Mouse (Mus musculus): ENCODE measurements around the gene Slc7a11. TPM values are rescaled to one million over a fixed set of nuclear protein-coding genes. Genes with fewer than 3 reads are reported as not detected.

Gene Slc7a11
- polyA plus RNA-seq, 1 experiment: 0.99 TPM

DNA sequence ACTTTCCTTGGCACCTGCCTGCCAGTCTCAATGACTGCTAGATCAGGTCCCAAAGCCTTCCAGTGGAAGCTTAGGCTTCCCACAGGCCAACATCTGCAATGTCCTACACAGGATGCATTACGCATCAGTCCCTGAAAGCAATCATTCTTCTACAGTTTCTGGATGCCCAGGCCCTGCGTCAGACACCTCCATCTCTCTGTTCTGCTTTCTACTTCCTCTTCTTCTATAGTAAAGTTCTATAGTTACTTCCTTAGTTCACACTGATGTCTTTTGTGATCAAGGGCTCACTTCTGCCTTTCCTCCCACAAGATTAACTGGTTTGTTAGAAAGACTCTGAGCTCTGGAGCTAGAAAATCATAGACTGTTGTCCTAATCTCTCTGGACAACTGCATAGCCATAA, 36.6 kb downstream of the Slc7a11 start:
- no peak for TF ChIP-seq POLR2A (IDR thresholded peaks at IDR 0.05; ENCODE audit: low read depth, low read length)
- Histone ChIP-seq H3K27ac (ENCODE audit: insufficient read depth, low read length) (no peak overlapping the region), H3K36me3 (ENCODE audit: control insufficient read depth, insufficient read depth, low read length) (no peaks in the 10 kb centered on the region), H3K4me1 (ENCODE audit: control insufficient read depth, insufficient read depth, insufficient read length) (no peaks in the 10 kb centered on the region), H3K4me3 (ENCODE audit: extremely low read depth, insufficient read depth, insufficient read length) (no peak overlapping the region), H3K27me3 (ENCODE audit: control insufficient read depth, insufficient read depth, low read length) (no peaks in the 10 kb centered on the region)
- DNase-seq (ENCODE audit: low read depth in 1 of 2, low spot score in 2 of 2): peak; percentile 6 to 15
- 26% methylated on average over 2 of the region's 2 CpGs for WGBS

DNA sequence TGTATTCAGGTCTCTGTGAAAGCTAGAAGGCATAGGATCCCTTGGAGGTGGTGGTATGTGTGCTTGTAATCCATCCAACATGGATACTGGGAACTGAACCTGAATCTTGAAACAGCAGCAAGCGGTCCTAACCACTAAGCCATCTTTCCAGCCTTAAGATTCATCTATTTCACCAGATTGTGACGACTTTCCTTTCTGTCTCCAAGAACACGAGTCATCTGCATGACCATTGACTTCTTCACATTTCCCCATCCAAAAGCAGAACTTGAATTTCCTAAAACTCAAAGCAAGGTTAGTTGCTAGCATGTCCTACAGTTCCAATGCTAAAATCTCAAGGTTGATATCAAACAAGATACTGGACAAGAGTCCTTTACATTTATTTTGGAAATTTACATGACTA, 37.5 kb downstream of the Slc7a11 start:
- H3K36me3 ChIP-seq (ENCODE audit: control insufficient read depth, insufficient read depth, low read length): no peaks in the 10 kb centered on the region
- TF ChIP-seq POLR2A (IDR thresholded peaks at IDR 0.05; ENCODE audit: low read depth, low read length): no peak
- no peak for TF ChIP-seq CTCF (IDR thresholded peaks at IDR 0.05; ENCODE audit: extremely low read depth, insufficient read depth, insufficient read length, insufficient replicate concordance)
- WGBS: 52% methylated on average over 3 of the region's 3 CpGs
- H3K4me3 ChIP-seq (ENCODE audit: extremely low read depth, insufficient read depth, insufficient read length): no peak overlapping the region
- no peak overlapping the region for H3K27ac ChIP-seq (ENCODE audit: insufficient read depth, low read length)
- no peak for DNase-seq (ENCODE audit: low read depth in 1 of 2, low spot score in 2 of 2)
- no peaks in the 10 kb centered on the region for H3K27me3 ChIP-seq (ENCODE audit: control insufficient read depth, insufficient read depth, low read length)
- no peaks in the 10 kb centered on the region for H3K4me1 ChIP-seq (ENCODE audit: control insufficient read depth, insufficient read depth, insufficient read length)

GRCm38 (mm10) chr3:50388786-50389185, 54.6 kb downstream of the Slc7a11 start:
- Histone ChIP-seq H3K4me3 (ENCODE audit: extremely low read depth, insufficient read depth, insufficient read length) (no peak overlapping the region), H3K27me3 (ENCODE audit: control insufficient read depth, insufficient read depth, low read length) (no peaks in the 10 kb centered on the region), H3K27ac (ENCODE audit: insufficient read depth, low read length) (no peak overlapping the region), H3K4me1 (ENCODE audit: control insufficient read depth, insufficient read depth, insufficient read length) (no peaks in the 10 kb centered on the region), H3K36me3 (ENCODE audit: control insufficient read depth, insufficient read depth, low read length) (no peaks in the 10 kb centered on the region)
- TF ChIP-seq CTCF (IDR thresholded peaks at IDR 0.05; ENCODE audit: extremely low read depth, insufficient read depth, insufficient read length, insufficient replicate concordance) (no peak), POLR2A (IDR thresholded peaks at IDR 0.05; ENCODE audit: low read depth, low read length) (no peak)
- WGBS: 74% methylated on average over 6 of the region's 6 CpGs
- no peak for DNase-seq (ENCODE audit: low read depth in 1 of 2, low spot score in 2 of 2)

DNA sequence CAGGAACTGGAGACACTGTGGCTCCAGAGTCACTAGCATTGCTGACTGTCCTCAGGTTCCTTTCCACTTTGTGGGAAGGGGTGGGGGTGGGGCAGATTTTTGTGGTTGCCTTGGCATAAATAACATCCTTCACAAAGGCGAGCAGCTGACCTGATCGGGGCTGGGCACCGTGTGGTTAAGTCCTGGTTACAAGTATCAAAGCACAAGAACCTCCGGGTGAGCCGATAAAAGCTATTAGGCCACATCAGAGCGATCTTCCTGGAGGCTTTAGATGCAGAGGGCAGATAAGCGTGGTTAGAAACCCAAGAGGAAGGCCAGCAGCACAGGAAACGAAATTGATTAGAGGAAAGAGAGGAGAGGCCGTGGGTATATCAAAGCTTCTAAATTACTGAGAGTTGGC, 55.1 kb downstream of the Slc7a11 start:
- Histone ChIP-seq H3K4me3 (ENCODE audit: extremely low read depth, insufficient read depth, insufficient read length) (no peak overlapping the region), H3K4me1 (ENCODE audit: control insufficient read depth, insufficient read depth, insufficient read length) (no peaks in the 10 kb centered on the region), H3K27ac (ENCODE audit: insufficient read depth, low read length) (no peak overlapping the region), H3K36me3 (ENCODE audit: control insufficient read depth, insufficient read depth, low read length) (no peaks in the 10 kb centered on the region), H3K27me3 (ENCODE audit: control insufficient read depth, insufficient read depth, low read length) (no peaks in the 10 kb centered on the region)
- 3% methylated on average over 9 of the region's 9 CpGs for WGBS
- no peak for TF ChIP-seq CTCF (IDR thresholded peaks at IDR 0.05; ENCODE audit: extremely low read depth, insufficient read depth, insufficient read length, insufficient replicate concordance)
- no peak for DNase-seq (ENCODE audit: low read depth in 1 of 2, low spot score in 2 of 2)

DNA sequence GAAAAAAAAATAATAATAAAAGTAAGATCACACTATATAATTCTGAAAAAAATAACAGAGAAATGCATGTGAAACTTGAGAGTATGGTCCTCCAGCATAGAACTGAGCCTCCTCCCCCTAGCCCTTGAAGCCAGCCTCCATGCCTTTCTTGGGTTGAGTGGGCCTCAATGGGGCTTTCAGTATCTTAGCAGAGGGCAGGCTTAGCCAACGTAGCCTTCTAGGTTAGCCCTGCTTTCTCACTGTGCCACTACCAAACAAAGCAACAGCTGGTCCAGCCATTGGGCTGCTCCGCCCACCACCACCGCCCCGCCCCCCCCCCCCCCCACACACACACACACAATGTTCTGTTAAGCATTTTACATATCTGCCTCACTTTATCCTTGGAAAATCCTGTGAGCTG, 56.1 kb downstream of the Slc7a11 start:
- DNase-seq (ENCODE audit: low read depth in 1 of 2, low spot score in 2 of 2): no peak
- Histone ChIP-seq H3K4me3 (ENCODE audit: extremely low read depth, insufficient read depth, insufficient read length) (no peak overlapping the region), H3K4me1 (ENCODE audit: control insufficient read depth, insufficient read depth, insufficient read length) (no peaks in the 10 kb centered on the region), H3K27ac (ENCODE audit: insufficient read depth, low read length) (no peak overlapping the region), H3K36me3 (ENCODE audit: control insufficient read depth, insufficient read depth, low read length) (no peaks in the 10 kb centered on the region), H3K27me3 (ENCODE audit: control insufficient read depth, insufficient read depth, low read length) (no peaks in the 10 kb centered on the region)
- WGBS: 62% methylated on average over 4 of the region's 4 CpGs
- TF ChIP-seq CTCF (IDR thresholded peaks at IDR 0.05; ENCODE audit: extremely low read depth, insufficient read depth, insufficient read length, insufficient replicate concordance): no peak
- no peak for TF ChIP-seq POLR2A (IDR thresholded peaks at IDR 0.05; ENCODE audit: low read depth, low read length)

DNA sequence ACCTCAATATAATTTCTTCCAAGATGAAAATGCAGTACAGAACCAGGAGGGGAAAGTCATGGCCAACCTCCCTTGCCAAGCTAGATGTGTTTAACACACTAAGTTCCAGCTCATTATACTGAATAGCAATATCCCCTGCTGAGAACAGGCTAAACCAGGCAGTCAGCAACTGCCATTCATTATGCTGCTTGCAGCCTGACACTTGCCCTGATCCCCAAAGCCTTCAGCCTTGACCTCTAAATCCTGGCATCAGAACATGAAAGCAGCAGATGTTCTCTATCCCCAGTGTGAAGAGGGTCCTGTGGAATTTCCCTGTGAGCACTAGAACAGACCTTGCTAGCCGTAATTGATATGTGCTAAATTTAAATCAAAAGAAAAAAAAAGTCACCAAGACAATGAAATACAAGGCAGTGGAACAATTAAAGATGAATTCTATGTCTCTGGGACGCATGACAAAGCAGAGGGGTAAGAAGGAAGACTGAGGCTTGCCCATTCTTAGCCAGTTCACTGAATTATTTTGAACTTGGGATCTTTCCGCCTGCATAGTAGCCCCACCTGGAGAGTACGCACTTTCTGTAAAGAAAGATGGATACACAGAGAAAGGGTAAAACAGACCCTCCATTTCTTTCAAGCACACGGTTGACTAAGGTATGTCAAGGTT, 56.7 kb downstream of the Slc7a11 start:
- 90% methylated on average over 5 of the region's 5 CpGs for WGBS
- no peaks in the 10 kb centered on the region for H3K27me3 ChIP-seq (ENCODE audit: control insufficient read depth, insufficient read depth, low read length)
- no peak for DNase-seq (ENCODE audit: low read depth in 1 of 2, low spot score in 2 of 2)
- no peak overlapping the region for H3K27ac ChIP-seq (ENCODE audit: insufficient read depth, low read length)
- TF ChIP-seq CTCF (IDR thresholded peaks at IDR 0.05; ENCODE audit: extremely low read depth, insufficient read depth, insufficient read length, insufficient replicate concordance): no peak
- no peaks in the 10 kb centered on the region for H3K4me1 ChIP-seq (ENCODE audit: control insufficient read depth, insufficient read depth, insufficient read length)
- no peak overlapping the region for H3K4me3 ChIP-seq (ENCODE audit: extremely low read depth, insufficient read depth, insufficient read length)
- H3K36me3 ChIP-seq (ENCODE audit: control insufficient read depth, insufficient read depth, low read length): no peaks in the 10 kb centered on the region

DNA sequence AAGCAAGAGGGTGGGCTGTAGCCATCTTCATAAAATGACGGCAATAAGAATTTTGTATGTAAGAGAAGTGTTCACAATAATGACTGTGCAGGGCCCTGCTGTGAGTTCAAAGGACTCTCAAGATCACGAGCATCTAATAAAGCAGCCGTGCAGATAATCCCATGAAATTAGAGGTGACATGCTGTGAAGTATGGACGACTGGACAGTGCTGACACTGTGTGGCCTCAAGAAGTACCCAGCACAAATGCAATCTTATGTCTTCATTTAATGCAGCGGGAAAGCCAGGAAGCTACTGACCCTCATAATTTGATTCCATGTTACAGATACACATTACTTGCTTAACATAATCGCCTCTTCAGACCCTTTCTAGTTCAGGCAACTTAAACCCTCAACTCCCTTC, 57.3 kb downstream of the Slc7a11 start:
- H3K4me1 ChIP-seq (ENCODE audit: control insufficient read depth, insufficient read depth, insufficient read length): no peaks in the 10 kb centered on the region
- no peaks in the 10 kb centered on the region for H3K36me3 ChIP-seq (ENCODE audit: control insufficient read depth, insufficient read depth, low read length)
- H3K27me3 ChIP-seq (ENCODE audit: control insufficient read depth, insufficient read depth, low read length): no peaks in the 10 kb centered on the region
- TF ChIP-seq POLR2A (IDR thresholded peaks at IDR 0.05; ENCODE audit: low read depth, low read length): no peak
- no peak overlapping the region for H3K4me3 ChIP-seq (ENCODE audit: extremely low read depth, insufficient read depth, insufficient read length)
- DNase-seq (ENCODE audit: low read depth in 1 of 2, low spot score in 2 of 2): no peak
- 93% methylated on average over 6 of the region's 6 CpGs for WGBS
- no peak overlapping the region for H3K27ac ChIP-seq (ENCODE audit: insufficient read depth, low read length)
